Mouse (Mus musculus): ENCODE measurements around the gene Nxpe4. TPM values are rescaled to one million over a fixed set of nuclear protein-coding genes. Genes with fewer than 3 reads are reported as not detected.

Gene Nxpe4
- polyA plus RNA-seq, 1 experiment from 2014 or later: 6.1 TPM

DNA sequence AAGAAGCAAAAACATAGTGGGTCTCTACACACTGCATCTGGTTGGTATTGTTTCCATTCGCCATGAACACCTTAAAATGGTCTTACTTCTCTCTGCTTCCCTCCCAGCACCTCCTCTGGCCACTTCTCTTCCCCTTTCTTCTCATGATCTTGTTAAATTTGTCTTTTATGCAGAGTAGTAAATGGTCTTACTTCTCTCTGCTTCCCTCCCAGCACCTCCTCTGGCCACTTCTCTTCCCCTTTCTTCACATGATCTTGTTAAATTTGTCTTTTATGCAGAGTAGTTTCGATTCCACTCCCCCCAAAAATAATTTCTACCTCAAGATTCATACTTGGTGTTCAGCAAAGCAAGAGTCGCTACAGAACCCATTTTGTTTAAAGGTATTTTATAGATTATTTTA is 256.2 kb downstream of the Nxpe4 start:
- no peaks in the 10 kb centered on the region for H3K9me3 ChIP-seq (replicated peaks; ENCODE audit: control insufficient read depth, low read length)
- H3K36me3 ChIP-seq (ENCODE audit: control insufficient read depth, insufficient read depth, low read length): no peaks in the 10 kb centered on the region
- H3K4me2 ChIP-seq (ENCODE audit: low read length): no peak overlapping the region
- H3K27me3 ChIP-seq (replicated peaks; ENCODE audit: control insufficient read depth, insufficient read depth, low read length): no peaks in the 10 kb centered on the region
- ATAC-seq (no peak), DNase-seq (ENCODE audit: low spot score) (no peak)
- H3K4me3 ChIP-seq (ENCODE audit: low read depth, low read length): no peak overlapping the region
- no peaks in the 10 kb centered on the region for H3K4me1 ChIP-seq (ENCODE audit: control insufficient read depth, insufficient read depth, low read length)
- no peak overlapping the region for H3K9ac ChIP-seq (ENCODE audit: low read length)
- no peak overlapping the region for H3K27ac ChIP-seq (ENCODE audit: low read depth, low read length)
- WGBS: 79% methylated on average over 3 of the region's 3 CpGs

GRCm38 (mm10) chr9:48418397-48418796 is 256.6 kb downstream of the Nxpe4 start:
- Histone ChIP-seq H3K27me3 (replicated peaks; ENCODE audit: control insufficient read depth, insufficient read depth, low read length) (no peaks in the 10 kb centered on the region), H3K4me3 (ENCODE audit: low read depth, low read length) (no peak overlapping the region), H3K36me3 (ENCODE audit: control insufficient read depth, insufficient read depth, low read length) (no peaks in the 10 kb centered on the region), H3K9ac (ENCODE audit: low read length) (no peak overlapping the region), H3K4me2 (ENCODE audit: low read length) (no peak overlapping the region), H3K4me1 (ENCODE audit: control insufficient read depth, insufficient read depth, low read length) (no peaks in the 10 kb centered on the region), H3K9me3 (replicated peaks; ENCODE audit: control insufficient read depth, low read length) (no peaks in the 10 kb centered on the region), H3K27ac (ENCODE audit: low read depth, low read length) (no peak overlapping the region)
- WGBS: 88% methylated on average over 2 of the region's 2 CpGs
- ATAC-seq (no peak), DNase-seq (ENCODE audit: low spot score) (no peak)

GRCm38 (mm10) chr9:48418829-48419228 is 257.0 kb downstream of the Nxpe4 start:
- Histone ChIP-seq H3K36me3 (ENCODE audit: control insufficient read depth, insufficient read depth, low read length) (no peaks in the 10 kb centered on the region), H3K4me3 (ENCODE audit: low read depth, low read length) (no peak overlapping the region), H3K4me1 (ENCODE audit: control insufficient read depth, insufficient read depth, low read length) (no peaks in the 10 kb centered on the region), H3K27me3 (replicated peaks; ENCODE audit: control insufficient read depth, insufficient read depth, low read length) (no peaks in the 10 kb centered on the region), H3K9me3 (replicated peaks; ENCODE audit: control insufficient read depth, low read length) (no peaks in the 10 kb centered on the region), H3K9ac (ENCODE audit: low read length) (no peak overlapping the region), H3K4me2 (ENCODE audit: low read length) (no peak overlapping the region), H3K27ac (ENCODE audit: low read depth, low read length) (no peak overlapping the region)
- WGBS: 69% methylated on average over 8 of the region's 8 CpGs
- no peak for DNase-seq (ENCODE audit: low spot score)
- ATAC-seq: no peak

DNA sequence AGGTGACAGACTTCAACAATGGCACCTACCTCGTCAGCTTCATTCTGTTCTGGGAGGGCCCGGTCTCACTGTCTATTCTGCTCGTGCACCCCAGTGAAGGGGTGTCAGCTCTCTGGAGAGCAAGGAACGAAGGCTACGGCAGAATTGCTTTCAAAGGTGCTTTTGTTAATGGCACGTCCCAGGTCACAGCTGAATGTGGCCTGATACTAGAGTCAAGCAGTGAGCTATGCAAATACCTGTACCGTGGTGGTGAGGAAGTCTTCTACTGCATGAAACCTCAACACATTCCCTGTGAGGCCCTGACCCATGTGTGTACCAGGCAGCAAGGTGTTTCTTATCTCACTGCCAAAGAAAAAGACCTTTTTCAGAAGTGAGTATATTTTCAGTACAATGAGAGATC is 258.6 kb downstream of the Nxpe4 start:
- H3K9me3 ChIP-seq (replicated peaks; ENCODE audit: control insufficient read depth, low read length): no peaks in the 10 kb centered on the region
- DNase-seq (ENCODE audit: low spot score): no peak
- H3K4me3 ChIP-seq (ENCODE audit: low read depth, low read length): no peak overlapping the region
- H3K4me1 ChIP-seq (ENCODE audit: control insufficient read depth, insufficient read depth, low read length): no peaks in the 10 kb centered on the region
- no peak overlapping the region for H3K27ac ChIP-seq (ENCODE audit: low read depth, low read length)
- H3K36me3 ChIP-seq (ENCODE audit: control insufficient read depth, insufficient read depth, low read length): no peaks in the 10 kb centered on the region
- no peaks in the 10 kb centered on the region for H3K27me3 ChIP-seq (replicated peaks; ENCODE audit: control insufficient read depth, insufficient read depth, low read length)
- H3K9ac ChIP-seq (ENCODE audit: low read length): no peak overlapping the region
- no peak overlapping the region for H3K4me2 ChIP-seq (ENCODE audit: low read length)
- whole genome bisulfite sequencing: 73% methylated on average over 7 of the region's 7 CpGs
- no peak for ATAC-seq

- no peak overlapping the region for H3K27ac ChIP-seq (ENCODE audit: low read depth, low read length)
- no peak for DNase-seq (ENCODE audit: low spot score)
- WGBS: 89% methylated on average over 2 of the region's 2 CpGs
- H3K9ac ChIP-seq (ENCODE audit: low read length): no peak overlapping the region
- ATAC-seq: no peak
- H3K4me1 ChIP-seq (ENCODE audit: control insufficient read depth, insufficient read depth, low read length): no peaks in the 10 kb centered on the region
- H3K9me3 ChIP-seq (replicated peaks; ENCODE audit: control insufficient read depth, low read length): no peaks in the 10 kb centered on the region
- no peaks in the 10 kb centered on the region for H3K36me3 ChIP-seq (ENCODE audit: control insufficient read depth, insufficient read depth, low read length)
- no peak overlapping the region for H3K4me3 ChIP-seq (ENCODE audit: low read depth, low read length)
- H3K27me3 ChIP-seq (replicated peaks; ENCODE audit: control insufficient read depth, insufficient read depth, low read length): no peaks in the 10 kb centered on the region
- no peak overlapping the region for H3K4me2 ChIP-seq (ENCODE audit: low read length)
Measured at GRCm38 (mm10) chr9:48421029-48421428, 259.2 kb downstream of the Nxpe4 start.

- Histone ChIP-seq H3K4me1 (ENCODE audit: control insufficient read depth, insufficient read depth, low read length) (no peaks in the 10 kb centered on the region), H3K27ac (ENCODE audit: low read depth, low read length) (no peak overlapping the region), H3K4me3 (ENCODE audit: low read depth, low read length) (no peak overlapping the region), H3K9me3 (replicated peaks; ENCODE audit: control insufficient read depth, low read length) (no peaks in the 10 kb centered on the region), H3K4me2 (ENCODE audit: low read length) (no peak overlapping the region), H3K36me3 (ENCODE audit: control insufficient read depth, insufficient read depth, low read length) (no peaks in the 10 kb centered on the region), H3K9ac (ENCODE audit: low read length) (no peak overlapping the region), H3K27me3 (replicated peaks; ENCODE audit: control insufficient read depth, insufficient read depth, low read length) (no peaks in the 10 kb centered on the region)
- ATAC-seq (no peak), DNase-seq (ENCODE audit: low spot score) (no peak)
- WGBS: 83% methylated on average over 2 of the region's 2 CpGs
Measured at GRCm38 (mm10) chr9:48421561-48421960, 259.7 kb downstream of the Nxpe4 start.

DNA sequence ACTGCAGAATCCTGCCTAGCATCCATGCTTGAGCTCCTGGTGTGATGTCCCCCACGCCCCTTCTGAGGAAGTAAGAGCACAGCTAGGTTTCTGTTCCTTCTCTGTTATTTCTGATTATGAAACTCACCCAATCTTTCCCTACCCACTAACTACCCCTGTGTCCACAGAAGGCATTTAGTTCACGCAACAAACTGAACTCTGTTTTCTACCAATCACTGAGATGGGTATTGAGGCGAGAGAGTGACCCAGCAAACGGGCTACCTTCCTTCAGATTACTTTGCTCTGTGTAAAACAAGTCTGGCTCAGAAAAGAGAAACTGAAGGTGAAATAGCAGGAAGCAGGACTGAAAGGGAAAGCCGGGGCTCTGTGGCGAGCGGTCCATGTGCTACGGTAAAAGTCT is 260.6 kb downstream of the Nxpe4 start:
- DNase-seq (ENCODE audit: low spot score) (no peak), ATAC-seq (no peak)
- Histone ChIP-seq H3K9ac (ENCODE audit: low read length) (no peak overlapping the region), H3K9me3 (replicated peaks; ENCODE audit: control insufficient read depth, low read length) (no peaks in the 10 kb centered on the region), H3K27me3 (replicated peaks; ENCODE audit: control insufficient read depth, insufficient read depth, low read length) (no peaks in the 10 kb centered on the region), H3K4me1 (ENCODE audit: control insufficient read depth, insufficient read depth, low read length) (no peaks in the 10 kb centered on the region), H3K27ac (ENCODE audit: low read depth, low read length) (no peak overlapping the region), H3K4me3 (ENCODE audit: low read depth, low read length) (no peak overlapping the region), H3K36me3 (ENCODE audit: control insufficient read depth, insufficient read depth, low read length) (no peaks in the 10 kb centered on the region), H3K4me2 (ENCODE audit: low read length) (no peak overlapping the region)
- WGBS: 87% methylated on average over 8 of the region's 8 CpGs

GRCm38 (mm10) chr9:48423256-48423655 is 261.4 kb downstream of the Nxpe4 start:
- H3K9me3 ChIP-seq (replicated peaks; ENCODE audit: control insufficient read depth, low read length): no peaks in the 10 kb centered on the region
- ATAC-seq (no peak), DNase-seq (ENCODE audit: low spot score) (no peak)
- H3K27me3 ChIP-seq (replicated peaks; ENCODE audit: control insufficient read depth, insufficient read depth, low read length): no peaks in the 10 kb centered on the region
- H3K36me3 ChIP-seq (ENCODE audit: control insufficient read depth, insufficient read depth, low read length): no peaks in the 10 kb centered on the region
- no peak overlapping the region for H3K9ac ChIP-seq (ENCODE audit: low read length)
- H3K4me1 ChIP-seq (ENCODE audit: control insufficient read depth, insufficient read depth, low read length): no peaks in the 10 kb centered on the region
- no peak overlapping the region for H3K27ac ChIP-seq (ENCODE audit: low read depth, low read length)
- H3K4me3 ChIP-seq (ENCODE audit: low read depth, low read length): no peak overlapping the region
- WGBS: 31% methylated on average over 1 of the region's 1 CpGs
- no peak overlapping the region for H3K4me2 ChIP-seq (ENCODE audit: low read length)

DNA sequence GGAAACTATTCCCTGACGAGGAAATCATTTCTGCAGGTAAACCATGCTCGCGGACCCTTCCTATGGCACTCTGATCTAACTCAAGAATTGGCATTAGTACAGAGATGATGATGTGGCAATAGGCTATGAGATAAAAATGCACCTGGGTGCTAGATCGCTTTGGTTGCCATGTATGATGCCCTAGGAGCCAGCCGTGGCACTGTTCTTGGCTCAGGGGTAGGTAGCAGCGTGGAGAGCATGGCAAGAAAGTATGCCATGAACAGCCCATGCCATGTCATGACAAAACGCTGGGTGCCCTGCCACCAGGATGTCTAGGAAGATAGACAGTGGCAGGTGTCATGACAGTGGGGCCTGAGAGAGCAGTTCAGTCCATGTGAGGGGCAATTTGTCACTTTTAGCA is 265.4 kb downstream of the Nxpe4 start:
- DNase-seq (ENCODE audit: low spot score) (no peak), ATAC-seq (no peak)
- H3K27me3 ChIP-seq (replicated peaks; ENCODE audit: control insufficient read depth, insufficient read depth, low read length): no peaks in the 10 kb centered on the region
- H3K27ac ChIP-seq (ENCODE audit: low read depth, low read length): no peak overlapping the region
- H3K36me3 ChIP-seq (ENCODE audit: control insufficient read depth, insufficient read depth, low read length): no peaks in the 10 kb centered on the region
- H3K4me1 ChIP-seq (ENCODE audit: control insufficient read depth, insufficient read depth, low read length): no peaks in the 10 kb centered on the region
- no peak overlapping the region for H3K4me2 ChIP-seq (ENCODE audit: low read length)
- no peak overlapping the region for H3K4me3 ChIP-seq (ENCODE audit: low read depth, low read length)
- 90% methylated on average over 7 of the region's 7 CpGs for WGBS
- H3K9me3 ChIP-seq (replicated peaks; ENCODE audit: control insufficient read depth, low read length): no peaks in the 10 kb centered on the region
- no peak overlapping the region for H3K9ac ChIP-seq (ENCODE audit: low read length)

- no peak for DNase-seq (ENCODE audit: low spot score)
- H3K36me3 ChIP-seq (ENCODE audit: control insufficient read depth, insufficient read depth, low read length): no peaks in the 10 kb centered on the region
- no peak overlapping the region for H3K4me3 ChIP-seq (ENCODE audit: low read depth, low read length)
- ATAC-seq: no peak
- H3K27me3 ChIP-seq (replicated peaks; ENCODE audit: control insufficient read depth, insufficient read depth, low read length): no peaks in the 10 kb centered on the region
- no peak overlapping the region for H3K27ac ChIP-seq (ENCODE audit: low read depth, low read length)
- H3K9me3 ChIP-seq (replicated peaks; ENCODE audit: control insufficient read depth, low read length): no peaks in the 10 kb centered on the region
- H3K9ac ChIP-seq (ENCODE audit: low read length): no peak overlapping the region
- no peaks in the 10 kb centered on the region for H3K4me1 ChIP-seq (ENCODE audit: control insufficient read depth, insufficient read depth, low read length)
- WGBS: 91% methylated on average over 8 of the region's 8 CpGs
- no peak overlapping the region for H3K4me2 ChIP-seq (ENCODE audit: low read length)
Measured at GRCm38 (mm10) chr9:48432449-48432848, 270.6 kb downstream of the Nxpe4 start.

All from forebrain, embryonic 14.5 days (tissue).